Mouse (Mus musculus) layer of hippocampus, adult 2 months (tissue): ENCODE data around the gene Gm5415. TPM values are rescaled to one million over a fixed set of nuclear protein-coding genes. Genes with fewer than 3 reads are reported as not detected.
"Not testable (repeated sequence)": the region's sequence is repeated elsewhere in the genome, so short reads cannot be mapped to it uniquely, and the experiment has no call there.

Experiments
- DNase-seq, 2 experiments: peaks; one replicate each; pipeline ENCODE4 v3.0.0; 2022; ENCODE audit warnings: low spot score in 2 of 2
- H3K27ac ChIP-seq: fragments of 200-600 bp; 2 replicates; pipeline ENCODE4 v1.8.1; 2022
- H3K4me3 ChIP-seq: fragments of 200-600 bp; 2 replicates; pipeline ENCODE4 v1.8.1; 2022; ENCODE audit warnings: mild to moderate bottlenecking
- CTCF ChIP-seq: fragments of 200-600 bp; conservative IDR thresholded peaks from 2 replicates; pipeline ENCODE4 v1.8.1; 2022; ENCODE audit warnings: antibody characterized with exemption, mild to moderate bottlenecking, moderate library complexity
- long read RNA-seq, 2 experiments: library from polyadenylated mRNA; stranded (forward); transcript quantifications; one replicate each; pipeline ENCODE4 v2.0.0; 2021; ENCODE audit warnings: borderline mapping rate in 2 of 2
- total RNA-seq, 2 experiments: library from RNA; stranded (reverse); gene quantifications; 2 replicates each; pipeline ENCODE4 v1.2.3; 2021

Gene Gm5415
- total RNA-seq, result not detected
- long read RNA-seq, experiment 1, result 0 reads
- long read RNA-seq, experiment 2, result 0 reads

DNA sequence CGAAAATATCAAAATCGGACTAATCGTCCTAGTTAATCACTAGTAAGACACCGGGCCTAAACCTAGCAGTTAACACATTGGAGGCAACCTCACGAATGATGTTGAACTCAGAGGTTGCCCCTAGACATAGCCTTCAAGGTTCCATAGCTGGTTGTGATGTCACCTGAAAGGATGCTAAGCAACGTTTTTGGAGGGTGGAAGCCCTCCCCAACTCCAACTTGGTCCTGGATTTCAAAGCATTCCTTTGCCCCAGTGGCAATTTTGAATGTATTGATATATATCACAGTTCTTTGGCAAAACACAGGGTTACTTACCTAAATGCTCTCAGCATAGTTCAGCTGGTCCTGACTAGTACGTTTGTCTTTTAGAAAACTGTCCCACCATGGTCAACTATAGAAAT, at the start of gene Gm5415:
TSS of gene Gm5415 (minus strand) at position 101 of the 400 bp plus-strand sequence.
- not testable (repeated sequence) for DNase-seq, H3K27ac ChIP-seq, H3K4me3 ChIP-seq

DNA sequence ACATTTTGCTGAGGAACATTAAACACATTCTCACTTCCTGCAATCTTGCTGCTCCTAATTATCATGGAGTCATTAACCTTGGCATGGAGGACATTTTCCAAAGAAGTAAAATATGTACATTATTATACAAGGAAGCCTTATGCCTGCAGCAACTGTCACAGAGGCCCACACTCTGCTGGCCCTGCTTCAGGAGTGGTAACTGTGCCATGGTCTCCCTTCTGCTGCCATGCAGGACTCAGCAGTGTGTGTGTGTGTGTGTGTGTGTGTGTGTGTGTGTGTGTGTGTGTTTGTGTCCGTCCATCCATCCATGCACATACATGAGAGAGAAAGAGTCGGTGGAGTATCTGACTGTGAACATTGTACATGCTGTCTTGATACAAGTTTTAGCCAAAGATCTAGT, 21.8 kb upstream of the Gm5415 start:
- DNase-seq, result no peak
- no peak overlapping the region for H3K4me3 ChIP-seq
- TF ChIP-seq CTCF, result no peak
- H3K27ac ChIP-seq, result no peak overlapping the region

DNA sequence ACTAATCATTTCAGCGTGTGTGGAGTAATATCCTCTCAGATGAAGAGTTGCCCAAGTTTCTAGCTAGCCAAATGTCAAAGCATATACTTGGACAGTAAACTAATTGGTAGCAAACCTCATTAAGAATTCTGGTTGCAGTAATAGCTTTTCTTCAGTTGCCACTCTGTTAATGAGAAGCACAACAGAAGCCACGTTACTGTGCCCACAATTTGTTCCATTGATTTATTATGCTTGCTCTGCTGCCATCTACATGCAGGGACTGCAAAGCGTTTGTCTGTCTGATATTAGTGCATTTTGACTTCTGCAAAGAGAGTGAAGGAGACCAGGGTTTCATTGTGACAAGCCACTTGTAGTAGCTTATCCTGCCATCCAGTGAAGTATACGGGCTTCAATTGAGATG, 6.8 kb upstream of the Gm5415 start:
- peak; percentile 84 for TF ChIP-seq CTCF
- peak; percentile 56 to 59 for DNase-seq
- no peak overlapping the region for H3K4me3 ChIP-seq
- no peak overlapping the region for H3K27ac ChIP-seq

DNA sequence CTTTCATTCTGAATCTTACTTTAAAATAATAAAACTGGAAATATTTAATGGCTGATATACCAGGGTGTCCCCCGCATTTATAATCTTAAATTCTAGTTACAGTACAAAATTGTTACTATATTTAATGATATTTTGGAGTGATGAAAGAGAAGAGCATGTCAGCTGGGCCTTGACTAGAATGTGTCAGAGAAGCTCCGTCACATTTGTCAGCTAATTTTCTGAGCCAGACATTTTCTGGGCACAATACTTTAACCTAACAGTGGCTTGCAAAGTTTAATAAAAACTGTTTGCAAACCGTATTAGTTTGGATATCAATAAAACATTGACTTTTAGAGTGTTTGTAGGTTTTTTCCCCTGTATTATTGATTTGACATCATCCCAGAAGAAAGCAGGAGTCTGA, 6.4 kb upstream of the Gm5415 start:
- Histone ChIP-seq H3K4me3 (no peak overlapping the region), H3K27ac (no peak overlapping the region)
- no peak for TF ChIP-seq CTCF
- no peak for DNase-seq

DNA sequence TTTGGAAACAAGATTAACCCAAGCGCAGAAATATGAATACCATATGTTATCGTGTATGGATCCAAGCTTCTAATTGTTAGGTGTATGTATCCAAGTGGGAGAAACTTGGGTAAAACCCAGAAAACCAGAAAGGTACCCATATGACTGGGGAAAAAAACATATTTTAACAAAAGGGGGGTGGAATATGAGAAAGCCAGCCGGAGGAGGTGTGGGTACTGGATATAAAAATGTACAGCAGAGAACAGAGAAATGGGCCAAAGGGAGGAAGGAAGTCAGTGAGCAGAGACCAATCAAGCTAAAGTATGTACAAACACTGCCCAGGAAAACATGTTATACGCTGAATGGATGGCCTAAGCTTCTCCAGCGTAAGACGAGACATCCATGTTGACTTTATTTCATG, 43.7 kb downstream of the Gm5415 start:
- no peak overlapping the region for H3K27ac ChIP-seq
- TF ChIP-seq CTCF, result no peak
- H3K4me3 ChIP-seq, result no peak overlapping the region
- peak in 1 of 2 experiments; percentile 24 for DNase-seq
